Mouse (Mus musculus): Measurements from ENCODE around the gene Sh3rf3. TPM values are rescaled to one million over a fixed set of nuclear protein-coding genes. Genes with fewer than 3 reads are reported as not detected.
A peak's percentile ranks its signal among the peaks of the same experiment; 100 is the strongest.

The Sh3rf3 gene
- polyA plus RNA-seq (2014; fragmentation: Nextera tagmentation; extraction: Ambion mirVana) = 0.42 and 0.84 TPM in 2 replicates

DNA sequence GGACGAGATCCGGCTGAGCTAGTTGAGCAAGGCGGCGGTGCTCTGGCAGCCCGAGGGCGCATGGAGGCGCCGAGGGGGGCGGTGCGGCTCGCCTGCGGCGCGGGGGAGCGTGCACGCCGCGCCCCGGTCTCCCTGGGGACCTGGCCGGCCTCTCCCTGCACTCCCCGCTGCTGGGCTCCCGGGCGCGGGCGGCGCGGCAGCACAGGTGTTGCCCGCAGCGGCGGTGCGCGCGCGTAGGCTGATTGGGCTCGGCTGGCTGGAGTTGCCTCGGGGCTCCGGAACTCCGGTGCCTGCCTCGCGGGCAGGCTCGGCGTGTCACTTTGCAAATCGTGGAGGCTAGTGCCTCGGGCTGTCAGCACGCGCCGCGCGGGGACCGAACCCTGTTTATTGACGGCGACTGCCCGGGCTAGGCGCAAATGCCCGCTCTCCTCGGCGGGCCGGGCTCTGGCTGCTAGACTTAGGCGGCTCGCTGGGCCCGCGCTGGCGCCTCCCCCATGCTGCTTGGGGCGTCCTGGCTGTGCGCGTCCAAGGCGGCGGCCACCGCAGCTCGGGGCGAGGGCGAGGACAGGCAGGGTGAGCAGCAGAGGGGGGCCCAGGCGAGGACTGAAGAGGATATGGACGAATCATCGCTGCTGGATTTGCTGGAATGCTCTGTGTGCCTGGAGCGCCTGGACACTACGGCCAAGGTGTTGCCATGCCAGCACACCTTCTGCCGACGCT lies at the start of gene Sh3rf3:
Gene Sh3rf3, plus strand, starts transcription at position 279 of the 720 bp plus-strand sequence.
- DNase-seq (ENCODE audit: low spot score) = peak; percentile 82
- Histone ChIP-seq H3K4me3 (ENCODE audit: low read depth, low read length) (peak within 1 kb of the TSS; percentile 49), H3K27me3 (replicated peaks; ENCODE audit: control insufficient read depth, insufficient read depth, low read length) (peaks cover 30% of the 10 kb centered on the region)

DNA sequence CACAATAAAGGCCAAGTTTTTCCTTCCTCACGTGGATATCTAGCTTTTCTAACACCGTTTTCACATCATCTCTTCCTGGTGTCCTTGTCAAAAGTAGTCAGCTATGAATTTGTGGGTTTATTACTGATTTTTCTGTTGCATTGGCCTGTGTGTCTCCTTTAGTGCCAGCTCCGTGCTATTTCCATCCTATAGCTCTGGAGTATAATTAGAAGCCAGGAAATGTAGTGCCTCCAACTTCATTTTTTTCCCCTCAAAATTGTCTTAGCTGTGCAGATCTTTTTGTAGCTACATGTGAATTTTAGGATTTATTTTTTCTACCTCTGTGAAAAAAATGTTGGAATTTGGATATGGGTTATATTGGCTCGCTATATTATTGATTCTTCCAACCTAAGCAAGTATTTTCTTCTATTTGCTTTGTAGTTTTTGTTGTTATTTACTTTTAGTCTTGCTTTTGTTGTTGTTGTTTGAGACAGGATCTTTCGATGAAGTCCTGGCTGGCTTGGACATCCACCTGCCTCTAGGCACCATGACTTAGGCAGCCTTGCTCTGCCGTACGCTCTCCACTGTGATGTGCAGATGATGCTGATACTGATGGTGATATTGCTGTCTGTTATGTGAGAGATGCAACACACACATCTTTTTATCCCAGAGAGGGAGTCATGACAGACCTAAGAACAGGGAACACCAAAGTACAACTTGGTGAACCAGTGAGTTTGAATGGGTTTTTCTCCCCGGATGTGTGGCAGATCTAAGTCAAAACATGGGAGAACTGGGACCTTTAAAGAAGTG lies 24.5 kb upstream of the Sh3rf3 start:
- no peak overlapping the region for H3K4me3 ChIP-seq (ENCODE audit: low read depth, low read length)
- H3K4me1 ChIP-seq (replicated peaks; ENCODE audit: control insufficient read depth, insufficient read depth, low read length) = no peaks in the 10 kb centered on the region
- 89% methylated on average over 8 of the region's 8 CpGs for WGBS
- no peak for DNase-seq (ENCODE audit: low spot score)
- H3K4me2 ChIP-seq (ENCODE audit: low read length) = no peak overlapping the region
- H3K27ac ChIP-seq (ENCODE audit: low read depth) = no peak overlapping the region
- H3K36me3 ChIP-seq (ENCODE audit: control insufficient read depth, insufficient read depth, low read length) = no peaks in the 10 kb centered on the region
- ATAC-seq (replicated peaks; ENCODE audit: low FRiP score, low TSS enrichment, low read depth) = no peak
- H3K9ac ChIP-seq (ENCODE audit: low read length) = no peak overlapping the region
- no peaks in the 10 kb centered on the region for H3K27me3 ChIP-seq (replicated peaks; ENCODE audit: control insufficient read depth, insufficient read depth, low read length)
- no peaks in the 10 kb centered on the region for H3K9me3 ChIP-seq (ENCODE audit: control insufficient read depth, low read length)

More for the DNA sequence above, at the start of gene Sh3rf3:
- under 1% methylated on average over 78 of the region's 79 CpGs for WGBS
- H3K36me3 ChIP-seq (ENCODE audit: control insufficient read depth, insufficient read depth, low read length) = no peaks in the 10 kb centered on the region
- no peaks in the 10 kb centered on the region for H3K4me1 ChIP-seq (replicated peaks; ENCODE audit: control insufficient read depth, insufficient read depth, low read length)
- H3K9me3 ChIP-seq (ENCODE audit: control insufficient read depth, low read length) = no peaks in the 10 kb centered on the region
- peak; percentile 64 for ATAC-seq (replicated peaks; ENCODE audit: low FRiP score, low TSS enrichment, low read depth)
- H3K4me2 ChIP-seq (ENCODE audit: low read length) = peak within 1 kb of the TSS; percentile 97
- H3K27ac ChIP-seq (ENCODE audit: low read depth) = no peak within 1 kb of the TSS
- peak within 1 kb of the TSS; percentile 34 for H3K9ac ChIP-seq (ENCODE audit: low read length)

DNA sequence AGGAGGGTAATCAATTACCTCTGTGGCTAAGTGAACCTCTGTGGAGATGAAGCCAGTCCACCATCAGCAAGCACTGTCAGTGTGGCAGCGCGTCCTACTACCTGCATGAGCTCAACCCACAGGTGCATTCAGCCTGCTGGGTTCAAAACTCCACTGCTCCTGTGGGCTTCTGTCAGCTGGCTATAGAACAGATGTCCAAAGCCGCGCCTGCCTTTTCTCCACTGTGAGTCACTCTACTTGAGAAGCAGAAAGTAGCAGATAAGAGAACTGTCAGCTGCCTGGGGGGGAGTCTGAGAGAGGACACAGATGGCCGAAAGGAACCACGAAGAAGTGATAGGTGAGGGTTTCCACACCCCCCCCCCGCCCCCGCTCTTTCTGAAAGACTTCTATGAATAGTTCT lies 15.6 kb upstream of the Sh3rf3 start:
- WGBS = 69% methylated on average over 8 of the region's 8 CpGs
- DNase-seq (ENCODE audit: low spot score) (no peak), ATAC-seq (replicated peaks; ENCODE audit: low FRiP score, low TSS enrichment, low read depth) (no peak)
- no peak overlapping the region for H3K4me3 ChIP-seq (ENCODE audit: low read depth, low read length)
- H3K27ac ChIP-seq (ENCODE audit: low read depth) = no peak overlapping the region
- H3K27me3 ChIP-seq (replicated peaks; ENCODE audit: control insufficient read depth, insufficient read depth, low read length) = no peaks in the 10 kb centered on the region
- H3K36me3 ChIP-seq (ENCODE audit: control insufficient read depth, insufficient read depth, low read length) = no peaks in the 10 kb centered on the region
- no peak overlapping the region for H3K9ac ChIP-seq (ENCODE audit: low read length)
- H3K9me3 ChIP-seq (ENCODE audit: control insufficient read depth, low read length) = no peaks in the 10 kb centered on the region
- no peaks in the 10 kb centered on the region for H3K4me1 ChIP-seq (replicated peaks; ENCODE audit: control insufficient read depth, insufficient read depth, low read length)
- H3K4me2 ChIP-seq (ENCODE audit: low read length) = no peak overlapping the region

DNA sequence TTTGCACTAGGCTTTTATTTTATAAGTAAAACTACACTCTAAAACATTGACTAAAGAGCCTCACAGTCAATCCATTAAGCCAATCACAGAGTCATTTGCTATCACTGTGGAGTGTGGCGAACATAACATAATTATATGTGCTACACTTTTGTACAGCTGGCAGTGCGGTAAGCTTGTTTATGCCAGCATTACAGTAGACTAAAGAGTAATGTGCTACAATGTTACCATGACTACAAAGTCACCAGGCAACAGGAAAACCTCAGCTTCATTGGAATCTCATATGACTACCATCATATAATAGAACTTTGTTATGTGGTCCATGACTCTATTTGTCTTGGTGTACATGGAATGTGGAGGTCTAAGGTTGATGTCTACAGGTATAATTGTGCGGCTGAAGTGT lies 15.0 kb upstream of the Sh3rf3 start:
- Histone ChIP-seq H3K27ac (ENCODE audit: low read depth) (no peak overlapping the region), H3K4me2 (ENCODE audit: low read length) (no peak overlapping the region), H3K4me3 (ENCODE audit: low read depth, low read length) (no peak overlapping the region), H3K36me3 (ENCODE audit: control insufficient read depth, insufficient read depth, low read length) (no peaks in the 10 kb centered on the region), H3K4me1 (replicated peaks; ENCODE audit: control insufficient read depth, insufficient read depth, low read length) (no peaks in the 10 kb centered on the region), H3K9me3 (ENCODE audit: control insufficient read depth, low read length) (no peaks in the 10 kb centered on the region), H3K9ac (ENCODE audit: low read length) (no peak overlapping the region), H3K27me3 (replicated peaks; ENCODE audit: control insufficient read depth, insufficient read depth, low read length) (no peaks in the 10 kb centered on the region)
- 81% methylated on average over 3 of the region's 3 CpGs for WGBS
- ATAC-seq (replicated peaks; ENCODE audit: low FRiP score, low TSS enrichment, low read depth) = no peak
- no peak for DNase-seq (ENCODE audit: low spot score)

DNA sequence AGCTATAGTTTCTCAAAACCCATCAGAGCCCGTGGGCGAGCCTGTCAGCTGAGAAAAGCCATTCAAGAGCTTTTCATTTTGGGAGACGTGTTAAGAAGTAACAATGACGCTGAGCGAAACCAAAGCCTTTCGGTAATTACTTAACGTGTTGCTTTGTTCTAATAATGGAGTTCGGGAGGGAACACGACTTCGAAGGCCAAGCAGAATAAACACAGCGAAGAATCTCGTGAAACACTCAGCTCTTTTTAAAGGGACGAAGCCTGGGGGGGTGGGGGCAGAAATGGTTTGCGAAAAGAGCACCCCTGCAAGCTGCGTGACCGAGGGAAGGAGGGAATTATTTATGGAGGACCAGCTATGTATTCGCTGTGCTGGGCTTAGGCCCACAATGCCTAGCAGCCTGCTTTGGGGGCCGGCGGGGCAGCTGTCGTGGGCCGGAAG lies 12.1 kb upstream of the Sh3rf3 start:
- no peak overlapping the region for H3K27ac ChIP-seq (ENCODE audit: low read depth)
- H3K4me1 ChIP-seq (replicated peaks; ENCODE audit: control insufficient read depth, insufficient read depth, low read length) = no peaks in the 10 kb centered on the region
- WGBS = 78% methylated on average over 21 of the region's 21 CpGs
- H3K4me2 ChIP-seq (ENCODE audit: low read length) = no peak overlapping the region
- H3K27me3 ChIP-seq (replicated peaks; ENCODE audit: control insufficient read depth, insufficient read depth, low read length) = no peaks in the 10 kb centered on the region
- no peaks in the 10 kb centered on the region for H3K36me3 ChIP-seq (ENCODE audit: control insufficient read depth, insufficient read depth, low read length)
- H3K4me3 ChIP-seq (ENCODE audit: low read depth, low read length) = no peak overlapping the region
- DNase-seq (ENCODE audit: low spot score) (no peak), ATAC-seq (replicated peaks; ENCODE audit: low FRiP score, low TSS enrichment, low read depth) (no peak)
- no peak overlapping the region for H3K9ac ChIP-seq (ENCODE audit: low read length)
- no peaks in the 10 kb centered on the region for H3K9me3 ChIP-seq (ENCODE audit: control insufficient read depth, low read length)

DNA sequence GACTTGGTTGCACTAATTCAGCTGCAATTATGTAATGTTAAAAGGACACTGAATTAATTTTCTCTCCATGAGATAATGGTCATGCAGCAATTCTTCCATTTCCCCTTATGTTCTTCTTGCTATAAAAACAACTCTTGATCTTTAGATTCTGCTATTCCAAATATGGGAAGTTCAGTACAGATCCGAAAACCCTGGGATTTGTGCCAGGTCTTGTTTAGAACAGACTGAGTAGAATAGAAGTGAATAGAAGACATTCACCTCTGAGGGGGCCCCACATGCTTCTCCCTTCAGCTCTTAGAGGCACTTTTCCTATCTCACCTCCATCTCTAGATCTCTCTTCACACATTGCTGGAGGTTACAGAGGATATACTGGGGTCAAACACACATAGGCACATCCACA lies 10.8 kb upstream of the Sh3rf3 start:
- H3K9ac ChIP-seq (ENCODE audit: low read length) = no peak overlapping the region

DNA sequence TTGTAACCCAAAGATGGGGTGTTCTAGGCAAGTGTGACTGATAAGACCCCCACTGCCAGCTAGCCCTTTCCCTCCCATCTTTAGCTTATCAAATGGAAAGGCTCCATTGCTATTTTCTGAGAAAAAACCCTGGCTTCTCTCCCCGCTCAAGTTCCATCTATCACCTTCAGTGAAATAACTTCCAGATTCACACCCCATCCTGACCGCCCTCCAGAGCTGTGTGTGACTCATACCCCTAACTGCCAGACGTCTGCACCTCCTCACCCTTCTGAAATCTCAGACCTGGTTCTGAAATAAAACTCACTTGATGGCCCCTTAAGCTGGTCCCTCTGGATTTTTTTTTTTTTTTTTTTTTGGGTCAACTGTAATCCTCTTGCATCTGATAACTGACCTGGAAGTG lies 5.2 kb upstream of the Sh3rf3 start:
- no peak overlapping the region for H3K4me3 ChIP-seq (ENCODE audit: low read depth, low read length)
- H3K27ac ChIP-seq (ENCODE audit: low read depth) = no peak overlapping the region
- no peaks in the 10 kb centered on the region for H3K36me3 ChIP-seq (ENCODE audit: control insufficient read depth, insufficient read depth, low read length)
- 43% methylated on average over 3 of the region's 3 CpGs for WGBS
- H3K4me1 ChIP-seq (replicated peaks; ENCODE audit: control insufficient read depth, insufficient read depth, low read length) = no peaks in the 10 kb centered on the region
- no peak overlapping the region for H3K4me2 ChIP-seq (ENCODE audit: low read length)
- DNase-seq (ENCODE audit: low spot score) (no peak), ATAC-seq (replicated peaks; ENCODE audit: low FRiP score, low TSS enrichment, low read depth) (no peak)
- H3K27me3 ChIP-seq (replicated peaks; ENCODE audit: control insufficient read depth, insufficient read depth, low read length) = peaks cover 11% of the 10 kb centered on the region
- no peak overlapping the region for H3K9ac ChIP-seq (ENCODE audit: low read length)
- H3K9me3 ChIP-seq (ENCODE audit: control insufficient read depth, low read length) = no peaks in the 10 kb centered on the region

More for the DNA sequence above, 10.8 kb upstream of the Sh3rf3 start:
- ATAC-seq (replicated peaks; ENCODE audit: low FRiP score, low TSS enrichment, low read depth) (no peak), DNase-seq (ENCODE audit: low spot score) (no peak)
- H3K27ac ChIP-seq (ENCODE audit: low read depth) = no peak overlapping the region
- no peaks in the 10 kb centered on the region for H3K27me3 ChIP-seq (replicated peaks; ENCODE audit: control insufficient read depth, insufficient read depth, low read length)
- H3K4me2 ChIP-seq (ENCODE audit: low read length) = no peak overlapping the region
- no peaks in the 10 kb centered on the region for H3K4me1 ChIP-seq (replicated peaks; ENCODE audit: control insufficient read depth, insufficient read depth, low read length)
- 33% methylated on average over 1 of the region's 1 CpGs for WGBS
- H3K9me3 ChIP-seq (ENCODE audit: control insufficient read depth, low read length) = no peaks in the 10 kb centered on the region
- H3K36me3 ChIP-seq (ENCODE audit: control insufficient read depth, insufficient read depth, low read length) = no peaks in the 10 kb centered on the region
- H3K4me3 ChIP-seq (ENCODE audit: low read depth, low read length) = no peak overlapping the region

DNA sequence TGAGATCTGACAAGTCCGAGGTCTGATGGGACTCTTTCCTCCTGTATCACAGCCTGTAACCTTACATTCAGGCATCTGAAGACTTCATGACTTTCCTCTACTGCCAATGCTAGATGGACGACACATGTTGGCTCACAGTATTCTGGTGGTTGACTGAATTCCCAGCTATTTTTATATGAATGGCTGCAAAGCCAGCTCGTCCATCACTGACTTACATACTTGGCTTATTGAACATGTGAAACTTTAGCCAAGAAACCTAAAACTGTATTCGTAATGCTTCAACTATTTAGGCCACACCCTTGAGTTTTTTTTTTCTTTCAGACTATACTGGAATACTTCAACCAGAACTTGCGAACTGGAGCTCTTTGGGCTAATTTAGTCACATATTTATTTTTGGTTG lies 3.0 kb upstream of the Sh3rf3 start:
- no peaks in the 10 kb centered on the region for H3K9me3 ChIP-seq (ENCODE audit: control insufficient read depth, low read length)
- peaks cover 30% of the 10 kb centered on the region for H3K27me3 ChIP-seq (replicated peaks; ENCODE audit: control insufficient read depth, insufficient read depth, low read length)
- no peaks in the 10 kb centered on the region for H3K4me1 ChIP-seq (replicated peaks; ENCODE audit: control insufficient read depth, insufficient read depth, low read length)
- H3K9ac ChIP-seq (ENCODE audit: low read length) = no peak overlapping the region
- no peak overlapping the region for H3K4me2 ChIP-seq (ENCODE audit: low read length)
- ATAC-seq (replicated peaks; ENCODE audit: low FRiP score, low TSS enrichment, low read depth) = no peak
- H3K36me3 ChIP-seq (ENCODE audit: control insufficient read depth, insufficient read depth, low read length) = no peaks in the 10 kb centered on the region
- H3K27ac ChIP-seq (ENCODE audit: low read depth) = no peak overlapping the region
- WGBS = 80% methylated on average over 5 of the region's 5 CpGs
- no peak overlapping the region for H3K4me3 ChIP-seq (ENCODE audit: low read depth, low read length)
- no peak for DNase-seq (ENCODE audit: low spot score)
